Comparison of ENCODE assay signal across 8 mouse cellular contexts in the genomic region with DNA sequence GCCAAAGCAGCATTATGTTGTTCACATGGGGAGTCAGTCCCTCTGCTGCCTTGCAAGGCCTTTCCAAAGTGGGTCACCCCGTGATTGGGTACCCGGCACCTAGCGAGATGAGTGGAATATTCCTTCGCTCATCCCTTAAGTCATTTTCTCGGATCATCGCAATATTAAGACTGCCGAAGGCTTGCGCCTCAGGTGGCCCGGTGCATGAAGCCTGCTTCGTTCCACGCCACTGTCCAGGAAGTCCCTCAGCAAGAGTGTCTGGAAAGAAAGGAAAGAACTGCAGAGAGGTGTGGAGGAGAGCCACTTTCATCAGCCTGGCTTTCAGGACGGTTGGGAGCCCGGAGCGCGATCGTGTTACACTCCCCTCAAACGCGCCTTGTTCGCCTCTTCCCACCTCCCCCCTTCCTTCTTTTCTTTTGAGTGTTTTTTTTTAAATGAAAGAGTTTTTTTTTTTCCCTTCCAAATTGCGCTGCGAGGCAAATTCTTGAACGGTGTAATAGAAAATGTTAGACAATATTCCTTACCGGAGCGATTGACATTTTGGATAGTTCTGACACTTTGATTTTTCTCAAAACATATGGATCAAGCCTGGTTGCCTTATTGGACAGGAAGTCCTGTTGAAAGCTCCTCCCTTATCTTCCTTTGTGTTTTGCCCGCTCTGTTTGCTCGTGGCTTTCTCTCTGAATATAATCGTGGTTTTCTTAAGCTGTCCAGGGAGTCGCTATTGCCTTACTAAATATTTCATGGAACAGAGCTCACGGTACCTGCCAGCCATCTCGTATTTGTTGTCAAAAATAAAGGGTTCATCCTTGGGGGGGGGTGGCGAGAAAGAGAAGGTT.
DNase-seq lines count a peak whose midpoint lies in the region; ATAC-seq lines count a peak whose summit lies in the region.

No protein-coding gene starts in this region.

- no peaks in the 10 kb centered on the region for H3K9me3 ChIP-seq in hindbrain, embryonic 10.5 days
- peaks cover 2% of the 10 kb centered on the region; the same call in 1 of the 2 replicates for H3K9me3 ChIP-seq in midbrain, embryonic 10.5 days (replicated peaks)

- no peaks in the 10 kb centered on the region for H3K36me3 ChIP-seq in hindbrain, embryonic 10.5 days
- H3K36me3 ChIP-seq in midbrain, embryonic 10.5 days: no peaks in the 10 kb centered on the region

- no peak for ATAC-seq in megakaryocyte-erythroid progenitor cell, adult 5-6 weeks (replicated peaks; ENCODE audit: low FRiP score, low TSS enrichment, poor library complexity, severe bottlenecking)

- peak overlapping the region; percentile 47 for H3K4me3 ChIP-seq in hindbrain, embryonic 10.5 days
- peak overlapping the region; percentile 49 for H3K4me3 ChIP-seq in midbrain, embryonic 10.5 days

- WGBS in hindbrain, embryonic 10.5 days: 3% methylated on average over 31 of the region's 31 CpGs
- WGBS in midbrain, embryonic 10.5 days: 6% methylated on average over 31 of the region's 31 CpGs

- peak overlapping the region; percentile 89 for H3K27ac ChIP-seq in hindbrain, embryonic 10.5 days
- peak overlapping the region; percentile 85 for H3K27ac ChIP-seq in midbrain, embryonic 10.5 days (replicated peaks)

- peaks cover 54% of the 10 kb centered on the region for H3K27me3 ChIP-seq in hindbrain, embryonic 10.5 days (ENCODE audit: insufficient read depth, poor library complexity, severe bottlenecking)
- H3K27me3 ChIP-seq in midbrain, embryonic 10.5 days (ENCODE audit: low read depth, poor library complexity, severe bottlenecking): peaks cover 84% of the 10 kb centered on the region

- peak; percentile 12 for DNase-seq in kidney, postnatal 14 days
- DNase-seq in kidney, postnatal 10 days: no peak
- DNase-seq in embryo, embryonic 10 days (ENCODE audit: low spot score): peak; percentile 84
- DNase-seq in hindbrain, embryonic 10.5 days (ENCODE audit: low spot score): peak; percentile 64
- peak; percentile 49 for DNase-seq in midbrain, embryonic 10.5 days (ENCODE audit: low spot score)
- no peak for DNase-seq in right cerebral cortex, postnatal 36 days (ENCODE audit: low spot score in 2 of 2)
- DNase-seq in B cell, adult 2 months: no peak

- H3K4me1 ChIP-seq in hindbrain, embryonic 10.5 days (replicated peaks): peaks cover 82% of the 10 kb centered on the region
- peaks cover 80% of the 10 kb centered on the region for H3K4me1 ChIP-seq in midbrain, embryonic 10.5 days

Comparison
In these comparisons a context has a peak if more than half of its experiments do, and no peak if none do; other contexts are left out.
1. DNase-seq: peak in kidney, postnatal 14 days (single experiment), embryo, embryonic 10 days (single experiment), hindbrain, embryonic 10.5 days (single experiment) and midbrain, embryonic 10.5 days (single experiment); none in kidney, postnatal 10 days (single experiment), right cerebral cortex, postnatal 36 days (0 of 2) and B cell, adult 2 months (0 of 2).